Mouse (Mus musculus): Measurements from ENCODE around the gene P2ry6.

P2ry6 gene

DNA sequence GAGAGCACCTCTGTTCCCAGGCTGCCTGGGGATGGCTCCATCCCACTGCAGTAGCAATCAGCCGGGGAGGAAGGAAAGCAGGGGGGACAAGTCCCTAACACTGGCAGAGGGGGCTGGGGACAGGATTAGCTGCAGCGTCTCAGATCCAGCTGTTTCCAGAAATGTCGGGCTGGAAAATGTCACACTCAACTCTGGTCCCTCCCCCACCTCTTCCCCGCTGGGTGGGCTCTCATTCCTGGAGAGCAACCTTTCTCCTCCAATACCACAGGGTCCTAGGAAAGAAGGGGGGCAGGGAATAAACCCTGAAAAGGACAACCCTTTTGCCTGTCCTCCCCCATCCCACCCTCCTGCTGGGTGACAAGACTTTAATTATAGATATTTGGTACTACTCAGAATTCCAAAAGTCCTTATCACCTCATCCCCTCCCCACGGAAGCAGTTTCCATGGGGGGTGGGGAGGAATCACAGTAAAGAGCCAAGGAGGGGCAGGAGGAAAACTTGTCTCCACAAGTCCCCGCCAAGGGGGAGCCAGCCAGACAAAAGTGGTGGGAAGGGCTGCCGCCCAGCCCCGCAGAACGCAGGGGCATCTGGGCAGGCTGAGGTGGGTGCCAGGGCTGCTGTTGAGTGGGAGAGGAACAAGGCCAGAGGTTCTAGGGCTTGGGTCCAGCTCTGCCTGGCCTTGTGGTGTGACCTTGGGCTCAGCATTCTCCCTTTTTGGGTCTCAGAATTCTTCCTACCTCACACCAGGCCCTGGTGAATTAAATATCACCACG lies 49.6 kb downstream of the P2ry6 start:
- in situ Hi-C loops (cut with MboI; ENCODE audit: unreplicated experiment in 2 of 2) = no loop called here

DNA sequence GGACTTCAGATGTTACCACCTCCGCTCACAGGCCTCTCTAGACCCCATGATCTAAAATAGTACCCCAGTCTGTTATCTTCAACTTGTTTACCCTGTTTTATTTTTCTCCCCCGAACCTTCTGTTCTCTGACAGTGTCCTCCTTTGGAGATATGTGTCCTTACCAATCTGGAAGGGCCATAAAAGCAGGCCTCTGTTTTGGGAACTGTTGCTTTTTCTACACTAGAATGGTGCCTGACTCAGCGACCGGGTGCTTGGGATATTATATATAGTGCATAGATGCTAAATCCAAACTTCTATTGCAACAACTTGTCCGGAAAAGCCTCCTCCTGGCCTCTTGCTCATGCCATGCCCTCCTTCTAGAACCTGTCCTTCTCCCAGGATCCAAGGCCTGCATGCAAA lies 50.2 kb downstream of the P2ry6 start:
- in situ Hi-C loops (cut with MboI; ENCODE audit: unreplicated experiment in 2 of 2) = no loop called here

GRCm38 (mm10) chr7:100922907-100923306 lies 51.5 kb downstream of the P2ry6 start:
- in situ Hi-C loops (cut with MboI; ENCODE audit: unreplicated experiment in 2 of 2) = no loop called here

DNA sequence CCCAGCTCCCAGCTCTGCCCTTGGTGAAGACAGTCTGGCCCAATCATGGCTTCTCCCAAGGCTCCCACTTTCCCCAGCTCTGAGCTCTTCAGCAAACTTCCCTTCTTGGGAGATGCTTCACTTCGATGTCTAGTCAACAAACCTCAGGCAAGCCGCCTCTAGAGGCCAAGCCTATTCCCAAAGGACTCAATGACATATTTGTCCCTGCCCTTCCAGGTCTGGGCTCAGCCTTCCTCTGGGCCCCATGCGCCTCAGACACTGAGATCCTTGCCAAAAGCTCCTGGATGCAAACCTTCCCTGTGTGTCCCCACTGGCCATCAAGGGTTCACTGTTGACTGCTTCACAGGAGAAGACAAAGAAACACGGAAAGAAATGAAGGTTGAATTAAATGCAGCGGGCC lies 53.2 kb downstream of the P2ry6 start:
- in situ Hi-C loops (cut with MboI; ENCODE audit: unreplicated experiment in 2 of 2) = no loop called here

DNA sequence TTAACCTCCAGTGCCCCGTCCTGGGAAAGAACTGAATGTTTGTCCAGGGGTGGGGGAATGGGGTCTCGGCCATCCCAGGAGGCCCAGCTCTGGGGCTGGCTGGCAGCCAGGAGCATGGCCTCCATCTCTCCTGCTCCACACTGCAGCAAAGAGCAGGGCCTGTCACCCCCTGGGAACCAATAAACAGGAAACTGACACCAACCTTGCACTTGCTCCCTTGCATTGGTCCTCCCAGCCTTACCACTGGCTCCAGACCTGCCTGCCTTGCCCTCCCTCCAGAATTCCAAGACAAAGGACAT lies 54.7 kb downstream of the P2ry6 start:
- in situ Hi-C loops (cut with MboI; ENCODE audit: unreplicated experiment in 2 of 2) = no loop called here

DNA sequence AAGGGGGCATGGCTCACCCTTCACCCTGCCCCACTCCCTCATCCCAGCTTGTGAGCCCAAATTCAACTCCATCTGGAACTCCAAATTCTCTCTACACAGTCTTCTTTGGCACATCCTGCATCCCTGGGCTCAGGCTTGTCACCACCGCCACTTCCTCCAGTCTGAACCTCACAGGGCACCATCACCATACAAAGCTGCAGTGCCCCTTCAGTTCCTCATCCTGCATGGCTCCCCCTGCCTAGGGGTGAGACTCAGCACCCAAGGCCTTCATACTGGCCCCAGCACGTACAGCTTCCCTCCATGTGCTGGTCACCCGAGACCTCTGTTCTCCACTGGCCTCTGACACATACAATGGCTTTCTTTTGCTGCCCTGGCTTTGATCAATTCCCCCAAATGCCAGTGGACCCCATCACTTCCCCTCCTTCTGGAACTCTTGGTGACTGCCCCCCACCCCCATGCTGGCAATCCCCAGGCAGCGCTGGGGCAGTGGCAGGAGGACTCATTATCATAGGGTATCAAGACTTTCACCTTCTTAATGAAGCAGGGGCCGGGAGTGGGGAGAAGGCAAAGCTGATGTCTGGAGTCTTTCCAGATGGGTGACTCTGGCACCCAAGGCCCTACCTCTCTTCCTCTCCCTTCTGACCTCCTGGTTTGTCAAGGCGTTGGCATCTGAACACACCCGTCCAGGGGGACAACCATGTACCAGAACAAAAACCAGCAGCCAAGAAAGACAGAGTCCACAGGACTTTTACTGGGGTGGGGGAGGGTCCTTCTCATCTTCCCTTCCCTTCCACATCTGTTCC lies 55.2 kb downstream of the P2ry6 start:
- in situ Hi-C loops (cut with MboI; ENCODE audit: unreplicated experiment in 2 of 2) = no loop called here

GRCm38 (mm10) chr7:100918176-100918575 lies 56.3 kb downstream of the P2ry6 start:
- in situ Hi-C loops (cut with MboI; ENCODE audit: unreplicated experiment in 2 of 2) = no loop called here

DNA sequence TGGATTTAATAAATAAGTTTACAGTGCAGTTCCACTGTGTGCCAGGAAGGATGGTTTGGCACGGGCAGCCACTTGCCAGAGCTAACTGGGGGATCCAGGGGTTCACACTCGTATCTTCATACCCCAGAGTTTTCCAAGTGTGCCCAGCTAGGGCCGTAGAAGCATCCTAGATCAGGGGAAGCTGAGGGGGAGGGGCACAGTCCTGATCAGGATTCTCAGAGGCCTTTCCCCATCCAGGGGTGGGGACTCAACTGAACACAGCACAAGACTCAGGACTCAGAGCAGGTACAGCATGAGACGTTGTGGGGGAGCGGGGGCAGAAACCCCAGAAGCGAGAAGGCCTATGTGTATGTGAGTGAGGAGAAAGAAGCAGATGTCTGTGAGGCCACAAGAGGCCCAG lies 56.7 kb downstream of the P2ry6 start:
- in situ Hi-C loops (cut with MboI; ENCODE audit: unreplicated experiment in 2 of 2) = no loop called here

DNA sequence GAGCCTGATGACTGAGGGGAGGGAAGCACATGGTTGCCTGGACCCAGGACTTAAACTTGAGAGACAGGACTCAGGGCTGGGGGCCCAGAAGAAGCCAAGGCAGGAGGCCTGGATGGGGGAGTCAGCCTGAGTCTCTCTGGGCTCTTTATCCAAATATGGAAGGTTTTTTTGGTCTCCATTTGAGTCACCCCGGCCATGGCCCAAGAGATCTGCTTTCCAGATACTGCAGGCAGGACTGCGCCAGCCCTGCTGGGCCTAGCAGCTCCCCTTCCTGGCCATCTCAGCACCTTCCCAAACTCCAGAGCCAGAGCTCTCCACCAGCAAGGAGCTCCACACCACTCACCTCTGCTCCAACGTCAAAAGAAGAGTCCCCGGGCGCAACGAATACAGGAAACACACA lies 57.9 kb downstream of the P2ry6 start:
- in situ Hi-C loops (cut with MboI; ENCODE audit: unreplicated experiment in 2 of 2) = no loop called here

DNA sequence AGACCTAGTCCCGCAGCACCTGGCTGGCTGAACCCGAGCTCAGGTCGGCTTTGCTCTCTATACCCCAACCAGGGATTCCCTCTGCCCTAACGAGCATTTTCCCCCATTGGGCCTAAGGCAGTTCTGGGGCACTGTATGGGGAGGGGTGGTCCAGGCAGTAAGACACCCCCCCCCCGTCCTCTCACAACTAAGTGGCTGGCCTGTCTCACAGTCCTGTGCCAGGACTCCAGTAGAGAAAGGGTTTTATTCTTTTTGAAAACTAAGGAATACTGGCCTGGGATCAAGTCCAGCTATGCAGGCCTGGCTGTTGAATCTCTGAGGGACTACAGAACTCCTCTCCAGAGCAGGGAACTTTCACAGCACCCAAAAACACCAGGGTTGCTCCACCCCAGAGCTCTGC lies 59.2 kb downstream of the P2ry6 start:
- in situ Hi-C loops (cut with MboI; ENCODE audit: unreplicated experiment in 2 of 2) = no loop called here

DNA sequence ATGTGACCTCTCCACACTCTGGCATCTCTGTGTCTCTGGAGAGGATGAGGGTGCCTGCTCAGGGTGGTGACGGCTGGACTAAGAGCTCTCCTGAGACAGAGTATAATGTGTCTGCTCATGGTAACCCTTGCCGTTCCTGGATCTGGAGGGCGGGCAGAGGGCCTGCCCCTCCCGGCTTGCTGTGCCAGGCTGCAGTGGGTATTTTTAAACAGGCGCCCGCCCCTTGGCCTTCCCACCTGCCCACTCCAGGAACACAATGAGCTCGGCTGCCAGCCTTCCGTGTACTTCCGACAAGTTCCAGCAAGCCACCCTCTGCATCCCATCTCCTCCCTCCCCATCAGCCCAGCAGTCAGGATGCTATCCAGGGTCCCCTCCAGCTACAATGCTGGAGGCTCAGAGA lies 62.7 kb downstream of the P2ry6 start:
- in situ Hi-C loops (cut with MboI; ENCODE audit: unreplicated experiment in 2 of 2) = no loop called here

GRCm38 (mm10) chr7:100911246-100911770 lies 63.1 kb downstream of the P2ry6 start:
- in situ Hi-C loops (cut with MboI; ENCODE audit: unreplicated experiment in 2 of 2) = no loop called here

DNA sequence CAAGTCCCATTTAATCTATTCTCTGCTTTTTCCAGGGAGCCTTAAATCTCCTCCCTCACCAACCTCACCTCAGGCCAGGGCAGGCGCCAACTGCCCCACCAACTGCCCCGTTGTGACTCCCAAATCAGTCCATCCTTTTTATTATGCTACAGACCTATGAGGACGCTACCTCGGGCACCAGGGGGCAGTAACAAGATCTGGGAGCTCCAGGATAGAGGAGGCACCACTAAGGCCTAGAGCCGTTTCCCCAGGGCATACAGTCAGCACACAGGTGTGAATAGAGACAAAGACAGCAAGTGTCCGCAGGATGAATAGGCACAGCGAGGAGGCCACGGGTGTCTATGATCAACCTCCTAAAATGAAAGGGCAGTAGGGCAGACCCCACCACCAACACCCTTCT lies 65.9 kb downstream of the P2ry6 start:
- in situ Hi-C loops (cut with MboI; ENCODE audit: unreplicated experiment in 2 of 2) = no loop called here

GRCm38 (mm10) chr7:100908061-100908460 lies 66.4 kb downstream of the P2ry6 start:
- in situ Hi-C loops (cut with MboI; ENCODE audit: unreplicated experiment in 2 of 2) = no loop called here

DNA sequence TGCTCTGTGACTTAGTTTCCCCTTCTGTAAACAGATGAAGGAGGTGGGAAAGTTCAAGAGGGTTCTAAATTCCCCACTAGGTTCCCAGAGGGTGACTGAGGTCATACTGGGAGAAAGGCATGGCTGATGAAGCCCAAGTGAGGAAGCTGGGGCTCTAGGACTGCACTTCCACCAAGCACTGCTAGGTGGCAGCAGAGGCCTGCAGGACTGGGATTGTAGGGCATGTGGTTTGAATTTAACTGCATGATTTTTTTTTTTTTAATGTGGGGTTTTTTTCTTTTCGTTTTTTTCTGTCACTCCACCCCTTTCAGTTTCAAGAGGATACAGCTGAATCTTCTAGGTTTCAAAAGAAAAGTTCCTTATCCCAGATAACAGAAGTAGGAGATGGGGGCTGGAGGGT lies 67.2 kb downstream of the P2ry6 start:
- in situ Hi-C loops (cut with MboI; ENCODE audit: unreplicated experiment in 2 of 2) = no loop called here

GRCm38 (mm10) chr7:100906029-100906789 lies 68.2 kb downstream of the P2ry6 start:
- in situ Hi-C loops (cut with MboI; ENCODE audit: unreplicated experiment in 2 of 2) = no loop called here

DNA sequence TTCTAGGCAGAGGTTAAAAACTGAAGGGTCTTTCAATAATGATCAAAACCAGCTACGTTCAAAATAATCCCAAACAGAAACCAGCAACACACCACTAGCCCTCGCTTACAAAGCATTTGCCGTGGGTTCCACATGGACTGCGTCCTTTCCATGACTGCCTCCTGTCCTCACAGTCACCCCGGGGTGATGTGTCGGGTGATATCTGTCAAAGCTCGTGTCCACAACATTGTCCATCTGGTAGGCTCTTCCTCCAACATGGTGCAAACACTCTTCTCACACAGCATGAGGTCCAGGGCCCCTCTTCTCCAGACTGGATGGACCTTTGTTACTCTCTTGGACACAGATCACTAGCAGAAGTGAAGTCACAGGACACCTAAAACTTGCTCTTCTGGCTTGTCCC lies 69.4 kb downstream of the P2ry6 start:
- in situ Hi-C loops (cut with MboI; ENCODE audit: unreplicated experiment in 2 of 2) = no loop called here

DNA sequence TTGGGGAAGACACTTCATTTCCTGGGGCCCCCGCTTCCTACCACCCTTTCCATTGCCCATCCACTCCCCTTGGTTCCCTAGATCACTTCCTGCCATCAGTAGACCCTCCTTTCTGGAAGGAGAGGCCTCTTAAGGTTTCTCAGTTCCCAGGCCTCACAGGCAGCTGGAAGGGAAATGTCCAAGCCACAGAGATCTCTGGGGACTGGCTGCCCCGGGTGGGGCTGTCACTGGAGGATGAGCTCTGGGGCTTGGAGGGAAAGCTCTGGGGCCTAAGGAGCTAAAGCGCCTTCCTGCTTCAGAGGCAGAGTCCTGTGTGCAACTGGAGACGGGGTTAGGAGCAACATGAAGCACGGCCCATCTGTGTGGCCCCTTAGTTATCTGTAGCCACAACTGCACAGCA lies 69.8 kb downstream of the P2ry6 start:
- in situ Hi-C loops (cut with MboI; ENCODE audit: unreplicated experiment in 2 of 2) = no loop called here

DNA sequence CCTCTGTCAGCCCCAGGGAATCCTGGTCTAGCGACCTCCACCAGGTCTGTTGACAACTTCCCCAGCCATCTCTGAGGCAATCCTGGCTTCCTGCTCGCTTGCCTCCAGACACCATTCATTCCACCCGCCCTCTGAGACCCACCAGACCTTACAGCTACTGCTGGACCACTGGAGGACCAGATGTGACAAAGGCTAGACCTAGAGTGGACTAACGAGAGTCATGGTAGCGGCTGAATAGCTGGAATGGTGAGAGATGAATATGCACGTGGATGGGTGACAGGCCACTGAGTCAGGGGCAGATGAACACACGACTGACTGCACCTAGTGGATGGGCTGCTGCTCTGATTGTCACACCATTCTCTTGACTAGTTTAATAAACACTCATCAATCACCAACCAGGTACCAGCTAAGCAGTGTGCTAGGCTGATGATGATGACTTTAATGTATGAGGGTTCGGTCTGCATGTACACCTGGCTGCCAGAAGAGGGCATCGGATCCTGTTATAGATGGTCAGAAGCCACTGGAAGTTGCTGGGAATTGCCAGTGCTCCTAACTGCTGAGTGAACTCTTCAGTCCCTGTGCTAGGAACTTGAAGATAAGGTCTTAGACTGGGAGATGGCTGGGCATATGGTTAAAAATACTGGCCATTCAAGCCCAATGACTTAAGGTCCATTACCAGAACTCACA lies 71.9 kb downstream of the P2ry6 start:
- in situ Hi-C loops (cut with MboI; ENCODE audit: unreplicated experiment in 2 of 2) = no loop called here

- in situ Hi-C loops (cut with MboI; ENCODE audit: unreplicated experiment in 2 of 2) = no loop called here
Observed at GRCm38 (mm10) chr7:100897828-100898227, 76.6 kb downstream of the P2ry6 start.

GRCm38 (mm10) chr7:100894833-100895226 lies 79.6 kb downstream of the P2ry6 start:
- in situ Hi-C loops (cut with MboI; ENCODE audit: unreplicated experiment in 2 of 2) = no loop called here
